Mouse (Mus musculus) left cerebral cortex, postnatal 10 days (tissue): ENCODE results near the gene Clcnka. TPM values are rescaled to one million over a fixed set of nuclear protein-coding genes. Genes with fewer than 3 reads are reported as not detected.
A peak's percentile ranks its signal among the peaks of the same experiment; 100 is the strongest.

Experiments used
- DNase-seq, 2 experiments: peaks; one replicate each; pipeline ENCODE4 v3.0.0; 2021 to 2022; ENCODE audit warnings: low spot score in 2 of 2, mixed read lengths in 1 of 2; ENCODE audit errors: extremely low spot score in 1 of 2
- intact Hi-C: fragments of 180-260 bp; cut with DNase I; formaldehyde crosslinking; loops from one replicate; pipeline ENCODE4 v1.15.1; 2025
- total RNA-seq, 2 experiments: library from RNA; stranded (reverse); gene quantifications; 2 replicates each; pipeline ENCODE4 v1.2.3; 2021

The Clcnka gene
- total RNA-seq, 2 experiments from 2014 or later: not detected

DNA sequence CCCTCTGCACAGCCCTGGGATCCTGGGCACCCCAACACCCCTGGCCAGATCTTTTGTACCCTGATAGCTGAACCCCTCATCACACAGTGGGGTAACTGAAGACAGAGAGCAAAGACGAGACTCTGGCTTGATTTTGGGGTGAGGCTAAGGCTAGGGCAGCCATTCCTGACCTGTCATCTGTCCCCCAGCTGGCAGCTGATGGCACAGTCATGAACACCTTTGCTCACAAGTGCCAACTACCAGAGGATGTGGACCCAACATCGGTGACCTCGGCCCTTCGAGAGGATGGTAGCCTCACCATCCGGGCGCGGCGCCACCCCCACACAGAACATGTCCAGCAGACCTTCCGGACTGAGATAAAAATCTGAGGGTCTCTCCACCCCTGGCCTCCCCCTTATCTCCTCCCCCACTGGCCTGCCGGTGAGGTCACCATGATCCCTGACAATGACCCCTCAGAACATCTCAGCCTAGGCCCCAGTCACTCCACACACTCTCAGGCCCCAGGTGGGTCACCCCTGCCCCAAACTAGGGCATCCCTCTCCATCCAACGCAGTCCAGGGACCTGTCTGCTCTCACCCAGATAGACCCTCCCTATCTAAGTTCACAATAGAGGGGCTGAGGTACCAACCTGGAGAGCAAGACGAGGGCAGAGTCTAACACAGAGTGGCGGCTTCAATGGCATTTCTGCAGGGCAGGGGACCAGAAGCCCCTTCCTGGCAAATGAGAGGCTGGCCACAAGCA lies 25.3 kb upstream of the Clcnka start:
- intact Hi-C loops: no loop called here
- no peak for DNase-seq

DNA sequence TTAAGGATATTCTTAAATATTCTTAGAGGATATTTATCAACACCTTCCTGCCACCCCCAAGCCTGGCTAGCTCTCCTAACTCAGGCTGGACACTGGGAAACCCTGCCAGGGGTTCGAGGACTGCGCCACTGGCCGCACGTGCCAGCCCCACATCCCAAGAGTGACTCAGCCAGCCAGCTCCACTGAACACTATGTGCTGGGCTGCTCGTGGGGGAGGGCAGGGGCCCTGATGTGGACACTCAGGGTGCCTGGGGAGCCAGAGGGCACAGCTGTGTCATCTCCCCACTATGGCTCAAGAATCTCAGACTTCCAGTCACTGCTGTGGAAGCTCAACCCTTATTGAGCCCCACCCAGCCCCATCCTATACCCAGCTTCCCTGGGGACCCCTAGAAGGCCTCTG lies 24.8 kb upstream of the Clcnka start:
- intact Hi-C loops: no loop called here
- DNase-seq: no peak

DNA sequence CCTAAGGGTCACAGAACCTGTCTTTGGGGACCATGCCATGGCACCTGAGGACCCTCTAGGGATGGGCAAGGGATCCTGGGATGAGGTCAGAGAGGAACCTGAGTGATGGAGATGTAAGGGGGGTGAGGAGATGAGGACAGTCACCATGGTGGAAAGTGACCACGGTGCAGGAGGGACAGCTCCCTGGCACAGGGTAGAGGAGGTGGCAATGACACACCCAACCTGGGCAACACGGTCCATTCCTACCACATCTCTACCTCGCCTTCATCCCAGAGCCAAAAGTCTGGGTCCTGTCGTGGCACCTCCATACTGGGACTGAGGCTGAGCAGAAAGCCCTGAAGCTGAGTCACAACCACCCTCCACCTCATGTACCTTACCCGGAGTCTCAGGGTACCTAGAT lies 24.3 kb upstream of the Clcnka start:
- no peak for DNase-seq
- intact Hi-C loops: no loop called here

DNA sequence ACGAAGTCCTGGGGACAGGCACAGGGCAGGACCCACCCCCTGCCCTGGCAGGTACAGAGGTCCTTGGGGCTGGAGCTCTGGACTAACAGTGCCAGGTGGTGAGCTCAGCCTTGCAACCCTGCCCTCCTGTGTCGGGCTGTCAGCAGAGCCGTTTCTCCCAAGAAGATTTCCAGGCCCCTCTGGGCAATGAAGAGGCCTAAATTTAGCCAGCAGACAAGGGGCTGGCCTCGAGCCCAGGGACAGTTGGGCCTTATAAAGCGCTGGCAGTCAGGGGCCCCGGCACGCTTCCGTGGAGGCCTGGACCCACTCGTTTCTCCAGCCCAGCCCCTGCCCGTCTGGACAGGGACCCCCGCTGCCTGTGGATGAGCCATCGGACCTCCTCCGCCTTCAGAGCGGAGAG lies 22.9 kb upstream of the Clcnka start:
- peak in 1 of 2 experiments; percentile 59 for DNase-seq
- intact Hi-C loops: no loop called here

DNA sequence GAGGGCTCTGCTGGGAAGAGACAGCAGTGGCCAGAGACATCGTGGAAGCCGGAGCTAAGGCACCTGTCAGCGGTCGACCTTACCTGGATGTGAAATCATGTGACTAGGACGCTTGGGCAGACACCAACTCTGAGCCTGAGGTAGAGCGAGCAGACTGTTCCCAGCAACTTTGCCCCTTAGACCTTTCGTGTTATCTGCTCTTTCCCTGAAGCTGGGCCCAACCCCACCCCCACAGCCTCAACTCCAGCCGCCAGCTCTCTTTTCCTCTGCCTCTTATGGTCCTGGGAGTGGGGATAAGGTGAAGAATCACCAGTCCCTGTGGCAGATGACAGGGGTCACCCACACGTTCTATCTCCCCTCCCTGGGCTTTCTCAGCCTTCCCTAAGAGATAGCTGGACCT lies 22.4 kb upstream of the Clcnka start:
- no peak for DNase-seq
- intact Hi-C loops: no loop called here

DNA sequence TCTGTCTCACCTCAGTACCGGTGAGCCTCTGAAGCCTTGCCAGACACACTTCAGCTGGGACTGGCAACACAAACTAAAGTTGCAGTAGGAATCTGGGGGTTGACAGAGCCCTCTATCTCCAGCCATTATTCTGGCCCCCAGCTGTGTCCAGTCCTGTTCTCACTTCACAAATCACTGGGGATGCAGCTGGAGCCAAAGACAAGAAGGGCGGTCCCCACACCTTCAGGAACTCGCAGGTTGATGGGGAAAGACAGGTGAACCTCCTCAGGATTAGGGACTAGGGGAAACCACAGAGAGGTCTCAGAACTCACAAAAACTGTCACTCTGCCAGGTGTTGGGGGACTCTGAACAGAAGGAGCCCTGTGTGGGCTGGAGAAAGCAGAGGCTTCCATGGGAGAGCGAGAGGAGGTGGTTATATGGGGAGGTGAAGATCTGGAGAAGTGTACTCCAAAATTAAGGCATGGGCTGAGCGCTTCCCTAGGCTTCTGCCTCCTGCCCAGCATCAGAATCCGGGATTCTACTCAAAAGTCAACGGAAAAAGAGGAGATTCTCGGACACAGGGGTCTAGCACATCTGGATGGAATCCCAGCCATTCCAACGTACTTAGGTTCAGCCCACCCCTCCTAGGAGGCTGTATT lies 21.8 kb upstream of the Clcnka start, which contains the start of gene Hspb7:
Hspb7 (plus strand) TSS at position 588 of the 638 bp plus-strand sequence.
- no peak for DNase-seq
- intact Hi-C loops: no loop called here

DNA sequence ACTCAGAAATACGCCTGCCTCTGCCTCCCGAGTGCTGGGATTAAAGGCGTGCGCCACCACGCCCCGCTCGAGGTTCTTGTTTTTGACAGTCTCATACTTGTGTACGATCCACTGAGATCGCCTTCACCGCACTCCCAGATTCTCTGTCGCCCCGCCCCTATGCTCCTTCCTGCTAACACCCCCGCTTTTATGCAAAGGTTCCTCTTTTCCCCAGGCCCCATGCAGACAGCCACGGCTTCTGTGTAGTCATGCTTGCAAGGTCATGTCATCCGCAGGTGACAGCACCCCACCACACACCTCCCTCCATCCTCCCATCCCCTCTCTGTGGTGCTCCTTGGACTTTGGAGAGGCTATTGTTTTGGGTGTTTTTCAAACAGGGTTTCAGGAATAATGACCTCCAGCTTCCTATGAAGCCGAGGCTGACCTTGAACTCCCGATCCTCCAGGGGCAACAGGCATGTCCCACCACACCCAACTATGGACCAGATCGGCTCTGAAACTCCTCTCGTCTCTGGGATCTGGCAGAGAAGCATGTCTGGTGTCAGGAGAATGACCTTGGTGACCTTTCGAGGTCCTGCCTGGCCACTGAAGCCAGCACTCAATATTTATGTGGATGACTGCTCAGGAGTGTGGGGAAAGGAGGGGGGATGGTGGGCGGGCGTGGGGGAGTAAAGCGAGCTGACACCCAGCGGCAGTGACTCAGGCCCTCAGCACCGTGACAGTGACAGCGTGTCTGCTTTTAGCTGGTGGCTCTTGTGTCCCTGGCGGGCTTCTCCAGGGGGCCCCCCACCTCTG lies 21.1 kb upstream of the Clcnka start:
- DNase-seq: no peak
- intact Hi-C loops: no loop called here

DNA sequence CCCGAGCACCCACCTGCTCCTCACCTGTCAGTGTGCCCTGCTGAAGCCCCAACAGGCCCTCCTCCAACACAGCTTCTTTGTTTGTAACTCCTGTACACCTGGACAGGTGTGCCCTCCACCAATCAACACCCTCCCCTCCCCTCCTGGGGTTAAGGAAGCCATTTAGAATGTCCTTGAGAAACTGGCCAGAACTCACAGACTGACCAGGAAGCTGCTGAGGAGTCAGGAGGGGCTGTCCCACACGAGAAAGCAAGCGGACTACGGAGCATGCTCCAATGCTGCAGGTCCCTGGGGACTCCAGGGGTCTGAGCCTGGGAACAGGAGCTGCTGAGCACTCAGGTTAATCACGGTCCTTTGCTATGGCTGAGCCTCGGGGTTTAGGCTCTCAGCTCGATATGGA lies 17.4 kb upstream of the Clcnka start, which contains the start of gene Clcnkb:
Clcnkb (minus strand) TSS at position 91 of the 400 bp plus-strand sequence.
- intact Hi-C loops: no loop called here
- peak in 1 of 2 experiments; percentile 15 for DNase-seq

DNA sequence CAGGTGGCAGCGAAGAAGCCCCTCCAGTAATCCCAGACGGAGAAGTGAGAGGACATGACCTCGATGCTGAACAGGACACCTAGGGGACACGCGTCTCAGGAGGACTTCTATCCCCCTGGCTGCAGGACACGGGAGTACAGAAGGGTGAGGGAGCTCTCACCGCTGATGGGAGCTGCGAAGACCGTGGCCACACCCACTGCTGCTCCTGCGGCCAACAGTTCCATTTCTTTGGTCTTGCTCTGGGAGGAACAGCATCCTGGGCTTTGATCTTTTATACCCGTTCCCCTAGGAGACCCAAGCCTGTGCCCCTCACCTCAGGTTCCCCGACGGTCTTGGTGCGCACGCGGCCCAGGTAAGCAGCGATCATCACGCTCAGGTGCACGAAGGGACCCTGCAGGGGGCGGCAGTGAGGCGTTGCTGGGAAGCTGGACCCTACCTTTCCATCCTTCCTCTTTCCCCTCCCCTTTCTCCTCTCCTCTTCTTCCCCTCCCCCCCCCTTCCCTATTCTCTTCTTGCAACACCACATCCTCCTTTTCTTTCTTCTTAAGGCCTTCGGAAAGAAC lies 13.0 kb upstream of the Clcnka start:
- intact Hi-C loops: no loop called here
- DNase-seq: no peak

DNA sequence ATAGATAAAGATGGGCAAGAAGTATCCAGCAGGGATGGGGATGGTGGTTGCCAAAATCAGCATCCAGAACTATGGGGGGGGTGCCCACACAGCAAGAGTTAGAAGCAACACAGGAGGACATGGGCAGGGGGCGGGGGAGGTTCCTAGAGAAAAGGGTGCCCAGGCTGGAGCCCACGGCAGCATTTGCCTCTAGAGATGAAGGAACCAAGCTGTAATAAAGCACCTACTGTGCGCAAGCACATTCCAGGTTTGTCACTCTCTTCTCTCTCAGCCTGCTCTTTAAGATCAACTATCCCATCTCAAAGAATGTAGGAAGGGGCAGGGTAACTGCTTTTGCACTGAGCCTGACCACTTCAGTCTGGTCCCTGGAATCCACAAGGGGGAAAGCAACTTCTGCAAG lies 10.1 kb upstream of the Clcnka start:
- intact Hi-C loops: no loop called here
- DNase-seq: no peak

DNA sequence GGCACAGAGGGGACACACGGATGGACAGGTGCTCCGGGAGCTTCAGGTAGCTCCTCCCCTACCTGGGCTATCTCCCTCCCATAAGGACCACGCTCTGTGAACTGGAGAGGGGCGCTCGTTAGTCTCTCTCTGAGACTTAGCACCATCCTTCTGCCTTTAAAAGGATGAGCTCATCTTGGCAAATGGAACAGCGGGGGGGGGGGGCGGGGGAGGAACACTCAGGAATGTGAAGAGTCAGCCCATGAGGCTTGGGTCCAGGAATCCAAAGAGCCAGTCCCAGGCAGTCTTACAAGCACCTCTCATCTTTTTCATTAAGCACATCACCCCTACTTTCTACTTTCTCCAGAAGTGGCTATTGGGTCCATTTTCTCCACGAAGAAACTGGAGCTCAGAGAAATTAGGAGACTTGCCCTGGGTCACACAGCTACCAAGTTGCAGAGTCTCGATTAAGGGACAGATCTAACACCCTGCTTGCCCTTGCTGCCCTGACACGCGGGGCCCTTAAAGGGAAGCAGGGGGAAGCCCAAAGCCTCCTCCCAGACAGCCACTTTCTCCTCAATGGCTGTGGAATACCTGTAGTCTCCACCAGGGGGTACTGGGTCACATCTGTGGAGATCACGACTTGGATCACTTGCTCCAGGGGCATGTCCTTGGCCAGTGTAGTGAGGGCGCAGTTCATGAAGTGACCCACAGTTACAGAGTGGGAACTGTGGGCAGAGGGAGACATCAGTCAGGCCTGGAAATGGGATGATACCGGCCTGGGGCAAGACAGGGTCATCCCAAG lies 8.2 kb upstream of the Clcnka start:
- DNase-seq: no peak
- intact Hi-C loops: loop anchor here (2.0 kb wide), 1 partner anchor 168 kb away; no protein-coding TSS in a partner anchor

DNA sequence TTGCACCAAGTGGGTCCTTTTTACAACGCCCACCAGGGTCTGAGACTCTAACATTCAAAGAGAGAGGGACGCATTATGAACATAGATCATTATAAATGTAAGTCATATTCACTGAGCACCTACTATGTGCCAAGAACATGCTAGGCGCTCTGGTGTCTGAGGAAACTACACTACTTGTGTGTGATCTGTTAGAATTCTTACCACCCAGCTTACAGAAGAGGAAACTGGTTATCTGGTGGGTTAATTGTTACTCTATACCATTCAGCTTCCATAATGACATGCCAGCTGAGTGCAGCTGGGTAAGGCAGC lies 6.7 kb upstream of the Clcnka start:
- no peak for DNase-seq
- intact Hi-C loops: no loop called here

DNA sequence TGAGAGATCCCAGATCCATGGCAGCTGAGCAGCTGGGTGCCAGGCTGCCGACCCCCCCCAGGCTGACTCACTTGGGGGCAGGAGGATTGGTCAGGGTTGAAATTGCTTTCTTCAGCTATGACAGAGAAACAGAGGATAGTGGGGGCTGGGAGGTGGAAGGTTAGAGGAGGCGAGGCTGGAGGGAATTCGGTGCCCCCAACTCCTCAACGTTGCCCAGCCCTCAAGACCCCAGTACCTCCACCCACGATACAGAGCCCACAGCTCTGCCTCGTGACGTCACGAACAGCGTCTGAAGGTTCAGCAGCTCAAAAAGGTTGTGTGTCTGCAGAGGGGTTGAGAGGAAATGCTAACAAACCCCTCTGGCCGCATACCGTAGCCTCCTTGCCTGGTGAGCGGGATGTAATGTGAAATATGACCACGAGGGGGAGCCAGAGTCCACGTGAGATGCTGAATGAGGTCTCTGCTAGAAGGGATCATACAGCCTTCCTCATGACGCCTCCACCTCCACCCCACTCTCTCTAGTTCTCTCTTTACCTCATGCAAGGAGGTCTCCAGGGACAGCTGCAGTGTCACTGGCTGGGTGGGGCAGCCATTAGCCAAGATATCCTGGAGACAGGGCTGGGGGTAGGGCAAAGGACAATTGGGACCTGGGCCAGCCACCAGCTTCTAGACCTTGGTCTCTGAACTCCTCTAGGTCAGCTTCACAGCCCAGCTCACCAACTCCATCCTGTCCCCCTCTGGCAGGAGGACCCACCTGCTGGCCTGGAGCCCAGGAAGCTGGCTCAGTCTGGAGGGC lies 6.2 kb upstream of the Clcnka start:
- DNase-seq: peak; percentile 85 to 88
- intact Hi-C loops: no loop called here

DNA sequence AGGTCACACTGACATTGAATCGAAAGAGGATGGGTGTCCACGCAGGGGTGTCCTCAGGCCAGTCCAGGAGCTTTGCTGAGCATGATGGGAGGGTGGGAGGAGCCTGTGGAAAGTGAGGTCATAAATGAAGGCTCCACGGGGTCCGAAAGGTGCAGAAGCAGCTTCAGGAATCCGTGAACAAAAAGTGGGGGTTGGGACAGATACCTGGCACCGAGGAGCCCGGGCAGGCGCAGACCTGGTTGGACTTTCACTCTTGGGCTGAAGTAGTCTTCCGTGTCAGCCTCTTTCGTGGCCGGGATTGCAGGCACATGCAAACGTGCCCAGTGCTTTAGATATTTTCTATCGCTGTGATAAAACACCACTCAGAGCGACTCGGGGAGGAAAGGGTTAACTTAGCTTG lies 1.6 kb upstream of the Clcnka start:
- intact Hi-C loops: no loop called here
- DNase-seq: no peak

DNA sequence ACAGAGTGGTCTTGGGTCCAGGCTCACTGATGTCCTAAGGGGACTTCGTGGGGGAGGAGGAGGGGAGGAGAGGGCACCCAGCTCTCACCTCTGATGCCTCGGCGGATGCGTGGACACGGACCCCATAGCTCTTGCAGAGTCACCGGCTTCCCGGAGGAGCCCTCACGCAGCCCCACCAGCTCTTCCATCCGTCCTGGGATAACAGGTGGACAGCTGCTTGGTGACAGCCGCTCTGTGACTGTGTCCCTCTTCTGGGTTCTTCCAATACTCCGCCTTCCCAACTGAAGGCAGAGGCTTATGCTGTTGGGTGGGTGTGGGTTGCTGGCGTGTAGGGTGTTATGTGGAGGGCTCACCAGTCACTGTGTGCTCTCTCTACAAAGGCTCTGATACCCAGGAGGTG lies 663 bp downstream of the Clcnka start:
- DNase-seq: no peak
- intact Hi-C loops: no loop called here

DNA sequence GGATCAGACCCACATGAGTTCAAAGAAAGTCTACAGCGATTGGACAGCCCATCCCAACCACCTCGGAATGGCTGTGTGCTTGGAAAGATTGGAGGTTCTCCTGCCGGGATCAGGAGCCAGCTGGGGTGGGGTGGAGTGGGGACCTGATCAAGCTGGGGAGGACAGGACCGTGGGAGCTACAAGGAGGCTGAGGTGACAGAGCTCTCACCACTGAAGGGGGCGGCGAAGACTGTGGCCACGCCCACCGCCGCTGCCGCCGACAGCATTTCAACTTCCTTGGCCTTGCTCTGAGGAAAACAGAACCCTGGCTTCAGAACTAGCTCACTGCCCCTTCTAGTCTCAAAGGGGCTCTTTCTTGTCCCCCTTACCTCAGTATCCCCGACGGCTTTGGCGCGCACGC lies 3.8 kb downstream of the Clcnka start:
- DNase-seq: no peak
- intact Hi-C loops: no loop called here

DNA sequence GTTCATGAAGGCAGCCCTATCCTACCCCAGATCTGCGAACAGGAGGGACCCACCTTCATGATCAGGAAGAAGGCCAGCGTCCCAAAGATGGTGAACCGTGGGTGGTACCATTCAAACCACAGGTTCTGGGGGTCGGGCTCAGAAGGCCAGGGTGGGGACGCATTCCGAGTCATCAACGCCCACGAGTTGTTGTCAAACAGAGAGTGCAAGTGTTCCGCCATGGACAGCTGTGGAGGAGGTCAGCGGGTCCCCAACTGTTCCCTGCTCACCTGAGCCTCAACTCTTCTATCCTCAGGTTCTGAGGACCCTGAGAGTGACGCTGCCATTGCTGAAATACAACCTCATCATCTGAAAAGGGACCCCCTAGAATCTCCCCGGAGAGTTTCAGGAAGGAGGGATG lies 7.2 kb downstream of the Clcnka start:
- intact Hi-C loops: no loop called here
- no peak for DNase-seq
